Mouse (Mus musculus) layer of hippocampus, adult 9-11 months (tissue): ENCODE measurements around the gene Gpc1.
A peak's percentile ranks its signal among the peaks of the same experiment; 100 is the strongest.

Experiments
- DNase-seq: peaks from one replicate; pipeline ENCODE4 v3.0.0; 2022

Gene Gpc1

DNA sequence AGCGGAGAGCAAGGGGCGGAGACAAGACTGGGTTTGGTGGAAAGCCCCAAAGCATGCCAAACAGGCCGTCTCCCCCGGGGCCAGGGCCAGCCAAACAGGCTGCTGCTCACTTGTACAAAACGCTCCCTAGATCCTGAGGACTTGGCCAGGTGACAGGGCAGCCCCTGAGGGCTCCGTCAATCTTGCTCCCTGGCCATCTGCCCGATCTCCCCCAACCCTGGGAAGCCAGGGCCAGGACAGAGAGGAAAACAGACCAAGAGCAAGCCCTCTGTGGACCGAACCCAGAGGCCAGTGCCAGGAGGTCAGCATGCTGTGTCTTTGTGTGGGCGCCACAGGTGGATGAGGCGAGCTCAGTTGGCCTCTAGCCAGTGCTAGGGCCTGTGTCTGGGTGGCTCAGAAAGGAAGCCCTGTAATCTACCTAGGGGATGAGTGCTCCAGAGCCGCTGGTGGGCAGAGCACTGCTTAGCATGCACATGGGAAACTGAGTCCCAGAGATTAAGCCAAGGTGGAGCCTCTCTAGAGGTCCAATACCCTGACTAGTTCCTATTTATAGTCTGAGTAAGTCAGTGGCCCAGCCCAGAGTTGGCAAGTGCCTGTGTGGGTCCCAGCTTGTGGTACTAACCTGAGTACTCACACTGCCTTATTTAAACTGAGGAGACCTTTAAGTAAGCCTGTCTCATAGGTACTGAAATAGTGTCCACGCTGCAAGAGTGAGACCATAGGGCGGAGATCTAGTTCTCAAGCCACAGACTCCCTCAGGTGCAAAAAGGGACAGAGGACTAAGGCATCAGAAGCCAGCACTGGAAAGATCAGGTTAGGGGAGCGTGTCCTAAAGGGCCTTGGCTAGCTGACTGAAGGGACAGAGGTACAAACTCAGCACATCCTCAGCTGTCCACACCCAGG is 6.7 kb downstream of the Gpc1 start:
- DNase-seq: no peak

- no peak for DNase-seq
Measured at GRCm38 (mm10) chr1:92839211-92839610, 7.8 kb downstream of the Gpc1 start.

DNA sequence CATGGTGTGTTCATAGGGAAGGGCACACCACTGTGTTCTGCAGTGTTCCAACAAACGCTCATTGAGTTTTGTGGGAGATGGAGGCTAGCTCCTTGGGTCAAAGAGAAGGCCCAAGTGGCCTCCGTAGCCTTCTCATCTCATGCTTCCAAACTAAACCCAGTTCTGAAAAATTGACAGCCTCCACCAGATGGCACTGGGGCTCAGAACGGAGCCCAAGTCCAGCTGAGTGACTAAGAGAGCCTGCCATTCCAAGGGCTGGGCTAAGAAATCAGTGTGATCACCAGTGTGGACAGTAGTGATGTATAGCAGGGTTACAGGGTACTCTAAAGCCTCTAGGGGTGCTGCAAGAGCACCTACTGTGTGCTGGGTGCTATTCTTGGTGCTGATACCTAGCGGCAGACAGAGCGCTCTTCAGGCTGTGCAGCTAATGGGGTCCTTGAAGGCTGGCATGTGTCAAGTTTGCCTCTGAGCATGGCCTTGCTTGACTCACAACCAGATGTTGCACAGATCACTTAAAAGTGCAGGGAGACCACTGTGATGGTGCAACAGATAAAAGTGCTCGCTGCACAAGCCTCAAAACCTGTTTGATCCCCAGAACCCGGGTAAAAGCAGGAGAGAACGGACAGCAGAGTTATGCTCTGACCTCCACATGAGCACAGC is 8.9 kb downstream of the Gpc1 start:
- DNase-seq: no peak

DNA sequence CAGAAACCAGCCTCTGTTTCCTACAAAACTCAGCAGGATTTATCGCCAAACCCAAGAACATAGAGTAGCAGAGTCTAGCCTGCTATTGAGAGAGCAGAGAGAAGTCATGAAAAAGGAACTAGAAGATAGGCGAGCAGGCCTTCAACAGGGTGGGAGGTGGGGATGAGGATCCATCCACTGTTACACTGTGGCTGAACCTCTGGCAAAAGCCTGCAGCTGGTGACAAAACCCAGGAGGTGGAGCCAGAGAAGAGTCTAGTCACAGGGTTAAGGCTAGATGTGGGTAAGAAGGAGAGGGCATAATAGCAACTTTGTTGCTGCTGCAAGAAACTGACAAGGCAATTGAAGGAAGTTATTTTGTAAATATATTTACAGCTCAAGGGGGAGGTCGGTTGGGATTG is 10.0 kb downstream of the Gpc1 start:
- DNase-seq: no peak

DNA sequence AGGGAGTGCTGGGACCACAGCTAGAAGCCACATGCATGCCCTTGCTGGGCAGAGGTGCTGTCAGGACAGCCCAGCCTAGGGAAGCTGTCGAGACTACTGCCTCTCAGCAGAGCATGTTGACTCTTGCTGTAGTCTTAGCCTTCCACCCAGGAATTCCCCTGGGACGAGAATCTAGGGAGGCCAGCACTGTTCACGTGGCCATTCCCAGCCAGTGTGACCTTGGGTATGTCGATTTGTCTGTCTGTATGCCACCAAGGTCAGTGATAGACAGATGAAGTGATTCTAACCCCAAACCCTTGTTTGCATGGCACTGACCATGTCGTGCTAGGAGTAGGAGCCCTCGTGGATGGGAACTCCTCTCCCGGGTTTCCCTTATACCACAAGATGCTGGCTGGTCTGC is 14.4 kb downstream of the Gpc1 start:
- DNase-seq: no peak

GRCm38 (mm10) chr1:92847873-92848839 is 16.7 kb downstream of the Gpc1 start:
- no peak for DNase-seq

DNA sequence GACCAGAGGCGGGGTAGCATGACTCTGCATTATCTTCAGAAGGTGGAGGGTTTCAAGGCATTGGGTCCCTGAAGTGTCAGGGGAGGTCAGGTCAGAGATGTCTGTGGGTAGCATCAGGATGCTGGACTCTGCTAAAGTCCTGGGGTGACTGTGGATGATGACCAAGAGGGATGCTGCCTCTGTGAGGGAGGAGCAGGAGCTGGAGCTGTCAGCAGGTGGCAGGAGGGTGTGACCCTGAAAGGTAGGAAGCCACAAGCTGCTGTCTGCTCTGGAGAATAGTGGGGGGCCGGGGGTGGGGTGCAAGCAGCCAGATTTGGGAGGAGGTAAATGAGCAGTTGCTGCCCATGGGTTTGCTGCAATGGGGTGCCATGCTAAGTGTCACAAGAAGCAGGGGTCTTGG is 18.0 kb downstream of the Gpc1 start:
- no peak for DNase-seq

GRCm38 (mm10) chr1:92849938-92850574 is 18.6 kb downstream of the Gpc1 start:
- DNase-seq: no peak

DNA sequence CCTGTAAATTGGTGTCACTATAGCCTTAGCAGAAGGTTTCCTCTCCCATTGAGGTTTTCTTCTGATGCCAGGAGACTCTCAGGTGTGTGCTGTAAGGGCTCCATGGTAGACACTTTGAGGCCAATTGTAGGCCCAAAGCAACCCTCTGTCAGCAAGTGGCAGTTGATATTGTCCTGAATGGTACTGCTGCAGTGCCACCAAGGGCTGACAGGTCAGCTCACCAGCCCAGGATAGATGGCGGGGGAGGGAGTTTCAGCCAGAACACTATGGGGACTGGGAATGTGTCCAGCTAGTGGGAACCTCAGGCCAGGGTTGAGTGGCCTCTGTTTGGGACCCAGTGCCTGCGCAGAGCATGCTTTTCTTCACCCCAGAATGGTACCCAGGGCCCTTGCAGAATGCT is 21.0 kb downstream of the Gpc1 start:
- DNase-seq: no peak

GRCm38 (mm10) chr1:92861503-92861902 is 30.1 kb downstream of the Gpc1 start:
- DNase-seq: no peak

GRCm38 (mm10) chr1:92863268-92863667 is 31.8 kb downstream of the Gpc1 start:
- no peak for DNase-seq

DNA sequence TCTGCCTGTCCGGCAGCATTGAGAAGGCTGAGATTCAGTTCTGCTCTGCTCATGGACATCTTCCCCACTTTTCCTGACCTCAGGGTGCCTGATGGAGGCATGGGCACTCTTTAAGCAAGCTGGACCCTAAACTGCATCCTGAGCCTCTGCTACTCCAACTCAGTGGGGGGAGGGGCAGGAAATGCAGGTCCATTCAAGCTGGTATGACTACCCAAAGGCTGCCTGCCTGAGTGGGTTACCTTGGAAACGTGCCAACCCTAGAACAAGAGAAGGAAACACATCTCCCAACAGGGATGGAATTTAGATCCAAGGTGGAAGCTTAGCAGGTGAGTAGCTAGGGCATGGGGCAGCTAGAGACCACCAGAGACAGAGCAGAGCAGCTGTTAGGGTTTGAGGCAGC is 34.7 kb downstream of the Gpc1 start:
- no peak for DNase-seq

DNA sequence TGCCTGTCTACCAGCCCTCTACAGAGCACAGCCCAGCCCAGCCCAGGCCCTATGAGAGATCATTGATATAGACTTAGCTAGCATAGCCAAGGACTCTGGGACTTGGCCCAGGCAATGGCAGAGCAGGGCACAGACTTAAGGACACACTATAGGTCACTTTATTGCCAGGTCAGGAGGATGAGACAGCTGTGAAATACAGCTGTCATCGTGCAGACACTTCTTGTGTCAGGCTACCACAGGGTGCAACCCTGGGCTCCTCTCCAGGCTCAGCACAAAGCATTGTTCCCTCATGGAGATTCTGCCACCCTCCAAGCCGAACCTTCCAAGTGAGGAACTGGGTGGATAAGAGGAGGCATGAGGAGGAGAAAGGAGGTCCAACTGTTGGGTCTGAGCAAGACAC is 38.5 kb downstream of the Gpc1 start:
- DNase-seq: no peak

DNA sequence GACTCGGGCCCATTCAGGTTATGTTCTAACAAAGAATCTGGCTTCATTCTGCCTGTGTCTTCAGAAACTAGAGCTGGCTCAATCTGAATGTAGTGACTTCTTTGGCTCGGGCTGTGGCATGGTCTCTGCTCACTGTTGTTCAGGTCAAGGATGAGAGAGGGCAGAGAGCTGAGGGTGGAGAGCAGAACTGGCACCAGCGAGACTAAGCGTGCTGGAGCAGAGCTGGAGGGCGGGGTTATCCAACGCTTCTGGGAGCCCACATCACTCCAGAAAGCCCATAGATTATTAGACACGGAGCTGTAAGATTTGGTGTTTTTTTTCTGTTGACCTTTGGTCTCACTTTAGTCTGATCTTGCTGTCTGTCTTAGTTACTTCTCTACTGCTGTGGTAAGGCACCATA is 41.2 kb downstream of the Gpc1 start:
- no peak for DNase-seq

DNA sequence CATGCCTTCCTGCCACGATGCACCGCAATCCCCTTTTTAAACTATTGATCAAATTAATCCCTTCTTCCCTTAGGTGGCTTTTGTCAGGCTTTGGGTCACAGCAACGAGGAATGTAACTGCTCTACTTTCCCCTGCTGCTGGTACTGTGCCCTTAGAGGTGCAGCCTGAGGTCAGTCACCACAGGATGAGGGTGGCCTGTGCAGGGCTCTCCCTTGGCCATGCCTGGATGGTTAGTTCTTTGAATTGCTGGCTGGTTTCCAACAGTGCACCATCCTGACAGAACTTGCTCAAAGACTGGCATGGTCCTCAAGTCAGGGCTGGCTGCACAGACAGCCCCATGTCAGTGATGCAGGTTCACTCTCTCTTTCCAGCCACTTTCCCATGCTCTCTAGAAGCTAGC is 42.6 kb downstream of the Gpc1 start:
- DNase-seq: no peak

DNA sequence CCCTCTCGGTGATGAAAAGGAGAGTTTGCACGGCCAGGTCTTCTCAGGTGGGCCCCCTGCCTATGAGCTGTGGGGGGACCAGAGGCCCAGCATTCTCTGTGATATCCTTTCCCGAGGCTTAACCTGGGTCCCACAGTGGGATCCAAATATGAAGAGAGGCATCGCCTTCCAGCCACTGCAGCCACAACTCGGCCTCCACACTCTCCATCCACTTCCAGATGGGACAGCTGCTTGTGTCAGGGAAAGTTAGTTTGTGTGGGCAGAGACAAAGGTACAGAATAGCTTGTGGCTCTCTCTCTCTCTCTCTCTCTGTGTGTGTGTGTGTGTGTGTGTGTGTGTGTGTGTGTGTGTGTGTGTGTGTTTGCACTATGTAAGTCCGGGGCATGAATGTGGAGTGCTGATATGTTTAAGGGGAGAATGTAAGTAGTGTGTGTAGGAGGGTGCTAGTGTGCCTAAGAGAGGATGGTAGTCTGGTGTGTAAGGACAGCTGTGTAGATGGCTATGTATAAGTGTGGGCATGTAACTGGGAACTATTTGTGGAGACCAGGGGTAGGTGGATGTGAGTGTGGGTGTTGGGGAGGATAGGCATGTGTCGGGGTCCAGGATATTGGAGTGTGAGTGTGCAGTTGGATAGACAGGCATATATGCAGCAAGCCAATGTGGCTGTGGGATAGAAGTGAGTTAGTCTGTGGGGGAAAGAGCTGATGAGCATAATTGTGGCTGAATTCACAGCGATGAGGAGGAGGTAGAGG is 44.1 kb downstream of the Gpc1 start:
- DNase-seq: no peak

- DNase-seq: no peak
Measured at GRCm38 (mm10) chr1:92877431-92877978, 46.1 kb downstream of the Gpc1 start.

DNA sequence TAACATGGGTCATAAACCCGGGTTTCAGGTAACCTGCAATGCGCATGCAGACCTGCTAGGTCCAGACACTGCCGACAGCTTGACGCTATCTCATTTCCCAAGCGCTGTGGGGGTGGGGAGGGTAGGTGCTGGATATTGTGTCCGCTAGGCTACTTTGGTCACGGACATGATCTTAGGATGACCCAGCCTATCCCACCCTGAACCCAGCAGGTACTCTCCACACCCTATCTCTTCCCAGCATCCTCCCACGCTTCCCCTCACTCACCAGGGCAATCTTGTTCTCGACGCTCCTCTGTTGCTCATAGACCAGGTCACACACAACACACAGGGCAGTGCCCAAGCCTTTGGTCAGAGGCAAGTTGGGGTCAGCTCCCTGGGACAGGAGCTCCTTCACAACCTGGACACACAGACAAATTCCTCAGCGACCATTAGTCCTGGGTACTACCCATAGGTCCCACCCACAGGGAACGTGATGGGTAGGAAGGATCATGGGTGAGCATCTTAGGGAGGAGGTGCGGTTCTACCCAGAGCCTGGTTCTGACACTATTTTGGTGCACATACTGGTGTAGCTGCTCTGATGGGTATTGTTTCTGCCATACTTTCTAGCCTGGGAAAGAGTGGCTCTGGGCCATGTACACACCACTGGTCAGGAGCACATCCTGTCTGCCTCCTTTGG is 46.8 kb downstream of the Gpc1 start:
- no peak for DNase-seq

DNA sequence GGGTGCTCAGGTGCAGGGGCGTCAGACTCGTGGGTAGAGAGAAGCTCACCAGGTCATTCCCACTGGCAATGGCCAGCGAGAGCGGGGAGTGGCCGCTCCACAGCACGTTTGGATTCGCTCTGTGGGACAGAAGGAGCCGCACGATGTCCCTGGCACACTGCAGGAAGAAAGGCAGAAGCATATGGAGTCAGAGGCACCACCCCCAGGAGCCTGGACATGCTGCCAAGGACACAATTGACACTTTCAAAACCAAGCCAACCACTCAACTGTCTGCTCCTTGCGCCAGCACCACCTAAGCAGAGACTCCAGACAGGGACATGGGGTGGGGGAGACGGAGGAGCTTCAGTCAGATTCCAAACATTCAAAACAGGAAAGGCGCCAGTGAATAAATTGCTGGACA is 47.8 kb downstream of the Gpc1 start:
- peak; percentile 75 for DNase-seq

- no peak for DNase-seq
Measured at GRCm38 (mm10) chr1:92880101-92880500, 48.7 kb downstream of the Gpc1 start.

GRCm38 (mm10) chr1:92881982-92882381 is 50.5 kb downstream of the Gpc1 start:
- no peak for DNase-seq
